Mouse (Mus musculus) megakaryocyte, embryonic 14.5 days (primary cell): Measurements from ENCODE around the gene Mtss1l.

Experiments
- FLI1 ChIP-seq: IDR thresholded peaks from 2 replicates; pipeline ENCODE4 v1.6.1; 2012; ENCODE audit warnings: low read length, inconsistent platforms, mixed read lengths
- GATA1 ChIP-seq: IDR thresholded peaks from 3 replicates; pipeline ENCODE4 v1.6.1; 2012; ENCODE audit warnings: mixed read lengths, low read length, inconsistent platforms, borderline replicate concordance

- no peak for TF ChIP-seq GATA1
- no peak for TF ChIP-seq FLI1
Measured at GRCm38 (mm10) chr8:110713073-110713472, 8.2 kb upstream of the Mtss1l start.
